Mouse (Mus musculus): ENCODE results near the gene Cldn8.

Cldn8 gene

DNA sequence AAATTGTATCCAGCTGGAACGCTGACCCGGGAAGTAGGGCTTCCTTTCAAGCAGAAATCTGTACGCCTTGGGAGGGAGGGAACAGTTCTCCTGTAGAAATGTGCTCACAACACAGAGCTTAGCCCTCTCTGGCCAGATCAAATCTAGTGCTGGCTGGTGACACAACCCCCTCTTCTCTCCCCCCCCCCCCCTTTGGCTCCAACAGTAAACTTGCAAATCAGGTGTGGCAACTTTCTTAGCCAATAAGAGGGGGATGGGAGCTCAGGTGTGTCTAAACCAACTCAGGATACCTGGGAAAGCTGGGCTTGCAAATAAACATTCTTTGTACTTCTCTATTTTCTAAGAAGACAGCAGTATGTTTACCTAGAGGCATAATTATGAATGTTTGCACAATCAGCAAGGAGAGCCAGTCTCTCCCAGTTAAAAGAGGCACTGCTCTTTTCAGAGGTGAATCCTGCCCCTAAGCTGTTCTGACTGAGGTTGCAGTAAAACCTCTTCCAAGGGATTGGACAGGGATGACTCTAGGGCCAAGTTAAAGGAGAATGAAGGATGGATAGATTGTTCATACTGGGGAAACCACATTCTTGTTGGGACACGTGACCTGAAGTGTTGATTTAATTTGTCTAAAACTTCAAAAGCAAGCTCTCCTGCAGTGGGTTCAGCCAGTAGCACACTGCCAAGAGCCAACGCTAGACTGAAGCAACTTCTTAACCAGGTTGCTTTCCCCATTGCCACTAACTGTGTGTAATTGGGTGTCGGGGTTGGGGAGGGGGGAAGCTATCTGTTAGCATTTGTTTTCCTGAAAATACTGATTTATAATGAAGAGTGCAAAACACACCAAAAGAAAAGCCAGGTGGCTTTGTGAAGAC is at the start of gene Cldn8:
Gene Cldn8, minus strand, starts transcription at position 139 of the 869 bp plus-strand sequence.
- no peak for DNase-seq (ENCODE audit: low spot score in 2 of 2)

DNA sequence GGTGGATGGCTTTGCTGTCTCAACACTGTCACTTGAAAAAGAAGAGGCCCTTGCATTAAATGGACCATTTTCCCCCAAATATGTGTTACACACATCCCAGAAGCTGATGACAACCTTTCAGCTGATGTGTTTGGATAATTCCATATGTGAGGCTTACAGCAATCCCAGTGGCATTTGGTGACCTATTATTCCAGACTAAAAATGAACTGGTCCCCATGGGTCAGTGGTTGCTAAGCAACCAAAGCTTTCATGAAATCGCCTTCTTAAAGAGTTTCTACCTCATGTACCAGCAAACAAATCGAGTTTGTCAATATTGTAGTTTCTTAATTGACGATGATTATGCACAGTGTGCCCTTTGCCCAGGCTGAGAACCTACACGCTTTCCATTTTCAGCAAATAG is 49.7 kb upstream of the Cldn8 start:
- no peak for DNase-seq (ENCODE audit: low spot score in 2 of 2)

DNA sequence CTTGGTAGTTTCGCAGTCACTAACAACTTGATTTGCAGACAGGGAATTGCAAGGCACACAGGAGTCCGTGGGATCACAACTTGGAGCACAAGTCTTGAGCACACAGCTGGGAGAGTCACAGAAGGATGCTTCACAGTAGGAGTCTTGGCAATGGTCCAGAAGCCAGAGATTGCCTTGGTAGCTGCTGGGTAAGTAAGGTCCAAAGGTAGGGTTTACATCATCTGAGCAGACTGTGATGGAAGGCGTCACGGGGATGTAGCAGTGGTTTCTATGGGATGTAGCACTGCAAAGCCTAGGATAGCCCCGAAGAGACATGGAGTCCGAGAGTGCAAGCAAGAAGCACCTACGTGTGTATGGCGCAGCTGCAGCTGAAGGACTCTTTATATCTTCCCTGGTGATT is 48.9 kb upstream of the Cldn8 start, which contains the start of gene Krtap24-1:
Gene Krtap24-1, minus strand, starts transcription at position 358 of the 400 bp plus-strand sequence.
- DNase-seq (ENCODE audit: low spot score in 2 of 2) = no peak

- DNase-seq (ENCODE audit: low spot score in 2 of 2) = no peak
These were observed 41.6 kb upstream of the Cldn8 start for GRCm38 (mm10) chr16:88604570-88604969.

DNA sequence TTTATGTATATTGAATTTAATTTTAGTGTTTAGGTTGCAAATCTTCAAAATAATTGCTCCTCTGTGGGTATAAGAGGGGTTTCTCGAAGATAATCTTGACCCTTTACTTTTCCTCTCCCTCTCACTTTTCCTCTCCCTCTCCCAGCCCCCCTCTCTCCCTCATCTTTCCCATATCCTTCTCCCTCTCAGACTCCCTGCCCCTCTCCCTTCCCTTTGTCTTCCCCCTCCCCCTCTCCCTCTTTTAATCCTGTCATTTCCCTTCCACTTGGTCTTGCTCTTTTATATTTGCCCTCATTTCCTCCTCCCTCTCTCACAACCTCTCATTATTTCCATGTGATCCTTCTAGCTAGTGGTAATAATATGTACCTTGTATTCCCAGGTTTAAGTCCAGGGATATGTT is 39.5 kb upstream of the Cldn8 start:
- DNase-seq (ENCODE audit: low spot score in 2 of 2) = no peak

DNA sequence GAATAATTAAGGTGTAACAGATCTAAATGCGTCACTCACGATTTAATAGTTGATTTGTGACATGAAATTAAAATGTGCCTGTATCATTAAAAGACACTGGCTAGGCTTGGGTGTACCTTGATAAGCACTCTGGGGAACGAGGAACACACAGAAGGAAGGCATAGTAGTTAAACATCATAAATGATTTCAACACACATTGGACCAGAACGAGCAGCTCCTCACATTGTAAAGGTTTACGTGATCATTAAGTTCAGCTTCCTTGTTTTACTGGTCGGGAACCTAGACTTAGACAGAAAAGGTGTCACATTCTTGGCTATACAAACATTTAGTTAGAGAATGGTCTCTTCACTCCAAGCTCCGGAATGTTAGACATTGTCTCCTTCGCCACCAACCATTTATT is 37.3 kb upstream of the Cldn8 start:
- DNase-seq (ENCODE audit: low spot score in 2 of 2) = no peak

DNA sequence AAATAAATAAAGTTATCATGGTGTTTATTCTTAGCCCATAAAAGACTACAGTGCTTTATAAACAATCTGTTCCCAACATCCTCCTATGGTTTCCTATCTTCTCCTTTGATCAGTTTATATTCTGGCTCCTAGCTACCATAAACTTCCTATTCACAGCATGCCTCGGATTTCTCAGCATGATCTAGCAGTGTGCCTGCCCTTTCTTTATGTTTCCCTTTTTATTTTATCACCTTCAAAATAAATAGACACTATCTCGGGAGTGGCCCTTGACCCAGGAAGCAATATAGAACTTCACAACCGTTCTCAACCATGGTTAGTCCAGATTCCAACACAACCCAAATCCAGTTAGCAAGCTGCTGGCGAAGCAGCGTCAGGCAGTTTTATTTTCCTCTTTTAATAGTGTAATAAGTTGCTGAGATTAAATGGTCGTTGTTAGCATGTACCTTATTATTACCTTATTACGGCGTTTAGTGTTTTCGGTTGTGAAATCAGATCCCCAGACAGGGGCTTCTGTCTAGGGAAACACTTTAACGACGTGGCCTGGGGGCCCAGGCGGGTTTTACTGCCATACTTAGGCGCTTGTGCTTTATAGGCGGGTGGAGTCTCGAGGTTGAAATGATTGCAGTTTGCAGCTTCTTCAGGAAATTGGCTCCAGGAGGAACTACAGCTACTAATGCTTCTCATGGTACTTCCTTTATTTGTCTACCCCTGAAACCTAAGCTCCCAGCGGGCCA is 36.7 kb upstream of the Cldn8 start:
- no peak for DNase-seq (ENCODE audit: low spot score in 2 of 2)

GRCm38 (mm10) chr16:88592758-88593157 is 29.8 kb upstream of the Cldn8 start:
- no peak for DNase-seq (ENCODE audit: low spot score in 2 of 2)

DNA sequence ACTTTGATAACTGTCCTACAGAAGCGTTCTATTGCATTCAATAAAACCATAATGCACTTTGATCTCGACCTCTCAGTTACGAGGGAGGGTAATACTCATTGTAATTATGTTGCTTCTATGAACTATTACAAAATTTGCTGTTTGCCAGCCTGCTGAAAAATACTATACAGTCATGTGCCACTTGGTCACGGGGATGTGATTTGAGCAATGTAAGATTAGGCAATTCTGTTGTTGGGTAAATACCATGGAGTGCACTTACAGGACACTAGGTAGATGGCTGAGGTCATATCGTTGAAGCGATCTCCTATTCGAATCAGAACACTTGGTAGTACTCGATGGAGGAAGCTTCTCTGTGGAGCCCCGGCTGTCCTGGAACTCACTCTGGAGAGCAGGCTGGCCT is 20.4 kb upstream of the Cldn8 start:
- DNase-seq (ENCODE audit: low spot score in 2 of 2) = no peak

DNA sequence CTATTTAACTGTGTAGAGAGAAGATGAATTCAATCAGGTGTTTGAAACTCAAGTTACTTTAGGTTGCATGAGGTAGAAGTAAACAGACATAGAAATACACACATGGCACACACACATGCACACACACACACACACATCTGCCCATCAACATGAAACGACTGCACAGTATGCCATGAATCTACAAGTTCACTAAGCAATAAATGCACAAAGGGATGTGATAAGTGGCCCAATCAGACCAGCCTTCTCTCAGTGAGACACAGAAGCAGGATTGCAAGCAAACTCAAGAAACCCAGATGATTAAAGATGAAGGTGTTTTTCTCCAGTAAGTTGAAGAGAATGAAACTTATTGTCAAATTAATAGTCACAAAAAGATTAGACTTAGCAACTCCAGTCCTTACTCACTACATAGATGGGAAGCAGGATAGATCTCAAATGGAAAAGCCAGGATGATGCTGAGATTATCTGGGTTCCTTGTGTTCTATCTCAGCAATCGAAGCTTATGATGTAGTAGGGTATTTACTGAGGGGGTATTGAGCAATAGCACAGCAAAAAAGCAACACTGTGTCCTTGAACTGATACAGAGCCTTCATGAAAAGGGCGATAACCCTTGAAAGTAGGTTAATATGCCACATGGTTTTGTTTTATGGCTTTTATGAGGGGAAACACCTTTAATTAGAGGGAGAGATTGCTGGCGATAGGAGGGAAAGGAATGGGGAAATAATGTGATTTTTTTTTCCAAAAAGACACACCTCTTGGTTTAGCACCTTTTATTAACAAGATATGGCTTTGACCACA is 13.1 kb upstream of the Cldn8 start:
- DNase-seq (ENCODE audit: low spot score in 2 of 2) = no peak

GRCm38 (mm10) chr16:88572904-88573404 is 10.0 kb upstream of the Cldn8 start:
- no peak for DNase-seq (ENCODE audit: low spot score in 2 of 2)

DNA sequence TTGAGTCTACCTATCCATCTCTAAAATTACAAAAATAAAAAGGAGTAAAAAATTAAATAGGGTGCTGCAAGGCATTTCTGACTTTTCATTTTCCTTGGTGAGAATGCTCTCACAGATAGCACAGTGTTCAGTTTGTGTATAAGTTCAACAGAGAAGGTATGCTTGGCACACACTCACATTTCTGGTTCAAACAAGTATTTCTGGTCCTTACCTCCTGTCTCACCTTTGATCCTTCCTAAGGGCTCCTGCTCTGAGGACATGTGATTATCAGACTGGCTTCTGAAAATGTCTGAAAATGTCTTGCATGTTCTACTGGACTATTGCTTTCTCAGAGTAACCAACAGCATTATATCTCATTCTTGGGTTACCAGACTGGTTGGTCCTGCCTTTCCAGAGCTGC is 7.2 kb upstream of the Cldn8 start:
- no peak for DNase-seq (ENCODE audit: low spot score in 2 of 2)

DNA sequence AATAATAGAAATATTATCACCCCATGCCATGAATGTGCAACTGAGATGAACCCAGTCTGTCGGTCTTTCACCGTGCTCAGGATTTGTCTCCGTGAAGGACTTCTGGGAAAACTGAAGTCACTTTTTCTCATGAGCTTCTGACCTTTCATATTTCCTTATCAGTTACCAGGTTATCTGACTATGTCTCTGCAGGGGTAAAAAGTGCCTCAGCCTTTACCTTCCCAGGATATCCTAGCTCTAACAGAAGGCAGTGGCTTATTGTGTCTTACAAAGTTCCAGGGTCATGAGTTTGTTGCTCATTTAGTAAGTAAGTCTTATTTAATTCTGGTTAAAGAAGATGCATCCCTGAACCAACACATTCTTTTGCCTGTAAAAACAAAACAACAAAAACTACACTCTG is 6.7 kb upstream of the Cldn8 start:
- DNase-seq (ENCODE audit: low spot score in 2 of 2) = no peak

- no peak for DNase-seq (ENCODE audit: low spot score in 2 of 2)
These were observed 6.1 kb upstream of the Cldn8 start for GRCm38 (mm10) chr16:88569096-88569495.

DNA sequence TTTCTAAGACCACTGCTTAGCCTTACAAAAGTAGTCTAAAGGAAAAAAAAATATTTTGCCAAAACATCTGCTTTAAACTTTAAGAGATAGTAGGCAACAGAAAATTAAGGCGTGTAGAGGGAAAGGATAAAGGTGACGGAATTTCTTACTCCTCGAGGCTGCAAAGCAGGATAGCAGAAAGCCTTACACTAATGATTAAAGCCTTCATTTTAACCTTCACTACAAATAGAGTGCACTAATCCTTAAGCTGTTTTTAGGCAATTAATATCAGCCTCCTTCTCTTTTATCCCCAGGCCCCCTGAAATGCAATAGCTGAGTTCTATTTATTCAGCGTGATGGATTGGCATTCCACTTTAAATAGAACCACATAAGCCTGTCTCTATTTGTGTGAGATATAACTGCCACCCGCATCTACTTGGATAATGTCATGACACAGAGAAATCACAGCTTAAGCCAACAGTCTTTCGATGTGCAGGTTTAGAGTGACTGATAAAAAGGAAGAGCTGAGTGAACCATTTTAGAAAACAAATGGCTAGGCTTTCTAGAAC is 1.3 kb downstream of the Cldn8 start:
- DNase-seq (ENCODE audit: low spot score in 2 of 2) = no peak

DNA sequence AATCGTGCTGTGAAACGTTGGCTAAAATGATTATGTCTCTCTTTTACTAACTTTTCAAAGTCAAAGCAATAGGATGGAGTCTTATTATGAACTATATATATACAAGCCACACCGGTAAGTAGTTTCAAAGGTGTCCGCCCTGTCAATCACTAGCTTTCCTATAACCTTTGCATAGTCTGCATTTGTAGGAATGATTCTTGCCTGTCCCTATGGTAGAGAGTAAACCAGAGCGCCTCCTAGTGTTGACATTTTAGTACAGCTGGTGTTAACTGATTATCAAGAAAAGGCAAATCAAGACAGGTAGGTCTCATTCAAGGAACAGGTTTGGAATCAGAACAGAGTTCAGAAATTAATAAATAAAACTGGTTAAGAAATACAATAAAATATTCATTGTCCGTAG is 20.5 kb downstream of the Cldn8 start:
- no peak for DNase-seq (ENCODE audit: low spot score in 2 of 2)

GRCm38 (mm10) chr16:88539841-88540487 is 23.0 kb downstream of the Cldn8 start:
- DNase-seq (ENCODE audit: low spot score in 2 of 2) = no peak

GRCm38 (mm10) chr16:88511348-88511747 is 51.6 kb downstream of the Cldn8 start:
- DNase-seq (ENCODE audit: low spot score in 2 of 2) = no peak

Measured in frontal cortex, postnatal 10 days (tissue).